Mouse (Mus musculus): ENCODE measurements around the gene Tyw1.

GRCm38 (mm10) chr5:130290775-130291174 lies 35.4 kb downstream of the Tyw1 start:
- TF ChIP-seq POLR2A (IDR thresholded peaks at IDR 0.05; ENCODE audit: low read depth, low read length) (no peak), CTCF (conservative IDR thresholded peaks at IDR 0.05; ENCODE audit: insufficient read depth, insufficient read length, low read depth, low read length) (no peak)
